ENCODE assay signal across 8 mouse cellular contexts in the genomic region with DNA sequence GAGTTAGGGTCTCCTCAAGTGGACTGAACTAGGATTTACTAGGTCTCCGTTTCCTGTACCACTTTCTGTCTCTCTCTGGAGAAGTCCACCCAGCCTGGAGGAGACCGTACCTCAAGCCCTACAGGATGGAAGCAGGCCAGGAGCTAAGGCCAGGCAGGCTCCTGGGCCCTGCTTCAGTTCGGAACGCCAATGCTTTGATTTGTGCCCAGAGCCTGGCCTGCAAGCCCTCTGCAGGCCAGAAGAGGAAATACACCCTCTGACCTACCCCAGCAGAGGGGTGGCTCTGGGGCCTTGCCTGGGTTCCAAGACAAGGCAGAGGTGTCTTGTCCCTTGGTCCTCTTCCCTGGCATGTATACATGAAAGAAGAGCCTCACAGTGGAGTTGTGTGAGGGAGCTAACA. TPM values are rescaled to one million over a fixed set of nuclear protein-coding genes. Genes with fewer than 3 reads are reported as not detected.
DNase-seq lines count a peak whose midpoint lies in the region; ATAC-seq and TF ChIP-seq lines count a peak whose summit lies in the region.

No protein-coding gene starts in this region.

- H3K4me3 ChIP-seq in kidney, embryonic 14.5 days (ENCODE audit: low read length) = no peak overlapping the region
- H3K4me3 ChIP-seq in E14TG2a.4 (replicated peaks; ENCODE audit: low read length) = no peak overlapping the region
- no peak overlapping the region for H3K4me3 ChIP-seq in brown adipose tissue, adult 24 weeks (ENCODE audit: insufficient read depth, low read depth, low read length)
- H3K4me3 ChIP-seq in intestine, embryonic 15.5 days (replicated peaks) = no peak overlapping the region

- 32% methylated on average over 4 of the region's 4 CpGs for WGBS in kidney, embryonic 14.5 days
- 31% methylated on average over 4 of the region's 4 CpGs for WGBS in intestine, embryonic 15.5 days

- no peaks in the 10 kb centered on the region for H3K36me3 ChIP-seq in kidney, embryonic 14.5 days (ENCODE audit: control insufficient read depth, insufficient read depth, low read length)
- no peaks in the 10 kb centered on the region for H3K36me3 ChIP-seq in E14TG2a.4 (ENCODE audit: insufficient read depth, low read length)
- no peaks in the 10 kb centered on the region for H3K36me3 ChIP-seq in intestine, embryonic 15.5 days

- ATAC-seq in kidney, embryonic 14.5 days (ENCODE audit: low FRiP score, low TSS enrichment) = peak; percentile 58; the same call in 1 of the 2 replicates
- ATAC-seq in intestine, embryonic 15.5 days = 0 out of 2 replicates have a peak, but pooled peaks have one; percentile 26
- ATAC-seq in neutrophil, adult 5-6 weeks (ENCODE audit: extremely low read depth, insufficient number of reproducible peaks, low FRiP score, poor library complexity, severe bottlenecking) = peak; percentile 62

- no peak overlapping the region for H3K27ac ChIP-seq in kidney, embryonic 14.5 days (ENCODE audit: low read depth, low read length)
- H3K27ac ChIP-seq in brown adipose tissue, adult 24 weeks (replicated peaks; ENCODE audit: low read depth, low read length) = 0 out of 2 replicates have a peak overlapping the region, but pooled peaks have one; percentile 17
- H3K27ac ChIP-seq in intestine, embryonic 15.5 days = no peak overlapping the region

- no peaks in the 10 kb centered on the region for H3K27me3 ChIP-seq in kidney, embryonic 14.5 days (ENCODE audit: control insufficient read depth, insufficient read depth, low read length)
- H3K27me3 ChIP-seq in E14TG2a.4 (ENCODE audit: insufficient read depth, low read length) = peaks cover 30% of the 10 kb centered on the region
- no peaks in the 10 kb centered on the region for H3K27me3 ChIP-seq in intestine, embryonic 15.5 days (replicated peaks)

- no peak overlapping the region for H3K4me2 ChIP-seq in kidney, embryonic 14.5 days (replicated peaks; ENCODE audit: low read depth, low read length)
- no peak overlapping the region for H3K4me2 ChIP-seq in intestine, embryonic 15.5 days (replicated peaks)

- no peaks in the 10 kb centered on the region for H3K9me3 ChIP-seq in kidney, embryonic 14.5 days (ENCODE audit: control insufficient read depth, low read length)
- no peaks in the 10 kb centered on the region for H3K9me3 ChIP-seq in E14TG2a.4 (ENCODE audit: low read length)
- no peaks in the 10 kb centered on the region for H3K9me3 ChIP-seq in intestine, embryonic 15.5 days

- no peak for DNase-seq in kidney, adult 8-10 months
- no peak for DNase-seq in left cerebral cortex, adult 8-10 months (ENCODE audit: low spot score in 2 of 2)
- no peak for DNase-seq in left cerebral cortex, adult 9 months (ENCODE audit: low spot score in 2 of 2)

- H3K9ac ChIP-seq in kidney, embryonic 14.5 days (ENCODE audit: low read depth, low read length) = no peak overlapping the region
- no peak overlapping the region for H3K9ac ChIP-seq in intestine, embryonic 15.5 days

- no peaks in the 10 kb centered on the region; the same call in 1 of the 2 replicates for H3K4me1 ChIP-seq in kidney, embryonic 14.5 days (ENCODE audit: control insufficient read depth, insufficient read depth, low read length)
- H3K4me1 ChIP-seq in E14TG2a.4 (replicated peaks; ENCODE audit: low read depth, low read length) = peaks cover 32% of the 10 kb centered on the region
- H3K4me1 ChIP-seq in brown adipose tissue, adult 24 weeks (ENCODE audit: control insufficient read depth, insufficient read depth, insufficient read length, low read length) = no peaks in the 10 kb centered on the region
- peaks cover 18% of the 10 kb centered on the region; the same call in 1 of the 2 replicates for H3K4me1 ChIP-seq in intestine, embryonic 15.5 days (replicated peaks)

- peak; percentile 92 for TF ChIP-seq CTCF in E14TG2a.4 (conservative IDR thresholded peaks at IDR 0.05; ENCODE audit: low read length)

RNA-seq across cellular contexts. Expression of a gene that starts 9.4 kb away (rescaled TPM):
- 3.6 and 4.4 TPM in 2 replicates for polyA plus RNA-seq in kidney, embryonic 14.5 days (2014; fragmentation: Nextera tagmentation; extraction: Ambion mirVana)
- polyA plus RNA-seq in brown adipose tissue, adult 24 weeks (2012; ENCODE audit: insufficient read depth, insufficient read length, missing spikeins) = 3.7 and 4.5 TPM in 2 replicates
- 8.4 and 10.4 TPM in 2 replicates for polyA plus RNA-seq in intestine, embryonic 15.5 days (2015; fragmentation: Nextera tagmentation; extraction: Ambion mirVana)
- total RNA-seq in neutrophil, adult 5-6 weeks (2017) = 1.4 and 2.0 TPM in 2 replicates
- total RNA-seq in left cerebral cortex, adult 8-10 months (2022) = 1 to 10 TPM; 2.0 to 7.4 (median 4.9) TPM

RNA-seq across cellular contexts. Expression of a gene that starts 33.2 kb away (rescaled TPM):
- 11.6 and 15.5 TPM in 2 replicates for polyA plus RNA-seq in kidney, embryonic 14.5 days (2014; fragmentation: Nextera tagmentation; extraction: Ambion mirVana)
- 2.5 and 3.3 TPM in 2 replicates for polyA plus RNA-seq in brown adipose tissue, adult 24 weeks (2012; ENCODE audit: insufficient read depth, insufficient read length, missing spikeins)
- 5.0 and 6.0 TPM in 2 replicates for polyA plus RNA-seq in intestine, embryonic 15.5 days (2015; fragmentation: Nextera tagmentation; extraction: Ambion mirVana)
- total RNA-seq in neutrophil, adult 5-6 weeks (2017) = 0.25 TPM in 1 of 2 replicates, not detected in the other
- 100 to 1,000 TPM; 138 to 145 (median 141) TPM for total RNA-seq in left cerebral cortex, adult 8-10 months (2022)

RNA-seq across cellular contexts. Expression of a gene that starts 47.6 kb away (rescaled TPM):
- polyA plus RNA-seq in kidney, embryonic 14.5 days (2014; fragmentation: Nextera tagmentation; extraction: Ambion mirVana) = 0.72 and 0.84 TPM in 2 replicates
- polyA plus RNA-seq in brown adipose tissue, adult 24 weeks (2012; ENCODE audit: insufficient read depth, insufficient read length, missing spikeins) = 7.1 and 8.0 TPM in 2 replicates
- polyA plus RNA-seq in intestine, embryonic 15.5 days (2015; fragmentation: Nextera tagmentation; extraction: Ambion mirVana) = 2.7 TPM in 2 replicates
- total RNA-seq in neutrophil, adult 5-6 weeks (2017) = 15.5 and 22.1 TPM in 2 replicates
- 1 to 10 TPM; 1.1 to 1.6 (median 1.3) TPM for total RNA-seq in left cerebral cortex, adult 8-10 months (2022)
